Mouse (Mus musculus) monocyte, adult 2 months (primary cell): ENCODE measurements around the gene Glt8d2.

Experiments
- DNase-seq, 2 experiments: peaks; one replicate each; pipeline ENCODE4 v3.0.0; 2022; ENCODE audit warnings: low spot score in 2 of 2, low read depth in 1 of 2

The Glt8d2 gene

GRCm38 (mm10) chr10:82690494-82690893 lies at the start of gene Glt8d2:
TSS of gene Glt8d2 (minus strand) at chr10:82690650.
- DNase-seq = no peak

GRCm38 (mm10) chr10:82699296-82699941 lies 9.0 kb upstream of the Glt8d2 start:
- DNase-seq = no peak

GRCm38 (mm10) chr10:82698712-82699261 lies 8.3 kb upstream of the Glt8d2 start:
- peak; percentile 45 to 73 for DNase-seq

GRCm38 (mm10) chr10:82697305-82697898 lies 7.0 kb upstream of the Glt8d2 start:
- peak; percentile 24 to 59 for DNase-seq

GRCm38 (mm10) chr10:82696453-82697079 lies 6.1 kb upstream of the Glt8d2 start:
- DNase-seq = no peak

- no peak for DNase-seq
Observed at GRCm38 (mm10) chr10:82695956-82696355, 5.5 kb upstream of the Glt8d2 start, which contains the start of gene Hcfc2. TSS of gene Hcfc2 (plus strand) at chr10:82696160.

- DNase-seq = no peak
Observed at GRCm38 (mm10) chr10:82689681-82690211, 704 bp downstream of the Glt8d2 start.

GRCm38 (mm10) chr10:82685440-82685839 lies 5.0 kb downstream of the Glt8d2 start:
- DNase-seq = no peak

GRCm38 (mm10) chr10:82681639-82682038 lies 8.8 kb downstream of the Glt8d2 start:
- DNase-seq = no peak

GRCm38 (mm10) chr10:82680769-82681168 lies 9.7 kb downstream of the Glt8d2 start:
- DNase-seq = no peak

GRCm38 (mm10) chr10:82676949-82677348 lies 13.5 kb downstream of the Glt8d2 start:
- DNase-seq = no peak

GRCm38 (mm10) chr10:82670205-82670604 lies 20.2 kb downstream of the Glt8d2 start:
- DNase-seq = no peak

GRCm38 (mm10) chr10:82666436-82667234 lies 23.8 kb downstream of the Glt8d2 start:
- DNase-seq = peak; percentile 21 to 59

GRCm38 (mm10) chr10:82665951-82666350 lies 24.5 kb downstream of the Glt8d2 start:
- no peak for DNase-seq

- no peak for DNase-seq
Observed at GRCm38 (mm10) chr10:82663289-82663688, 27.2 kb downstream of the Glt8d2 start.

- no peak for DNase-seq
Observed at GRCm38 (mm10) chr10:82662267-82662990, 28.0 kb downstream of the Glt8d2 start.

- no peak for DNase-seq
Observed at GRCm38 (mm10) chr10:82661820-82662219, 28.6 kb downstream of the Glt8d2 start.

- DNase-seq = no peak
Observed at GRCm38 (mm10) chr10:82654581-82654980, 35.9 kb downstream of the Glt8d2 start.

GRCm38 (mm10) chr10:82652625-82653024 lies 37.8 kb downstream of the Glt8d2 start:
- DNase-seq = no peak

GRCm38 (mm10) chr10:82651221-82651620 lies 39.2 kb downstream of the Glt8d2 start:
- DNase-seq = no peak
